Mouse (Mus musculus) liver, adult 2 months (tissue): ENCODE measurements around the gene Bbs9. TPM values are rescaled to one million over a fixed set of nuclear protein-coding genes. Genes with fewer than 3 reads are reported as not detected.

Experiments
- DNase-seq: peaks from one replicate; pipeline ENCODE4 v3.0.0-alpha.2; 2011; ENCODE audit warnings: low read depth, low spot score; ENCODE audit errors: extremely low read depth
- H3K27ac ChIP-seq: fragments of 200-500 bp; replicated peaks from 2 replicates; pipeline ENCODE4 v1.5.1; 2012; ENCODE audit warnings: low read depth, mild to moderate bottlenecking, control low read depth, inconsistent platforms, low read length; ENCODE audit not compliant: insufficient read depth
- H3K27me3 ChIP-seq: fragments of 200-500 bp; 2 replicates; pipeline ENCODE4 v1.6.1; 2012; ENCODE audit warnings: mild to moderate bottlenecking, moderate library complexity, low read length, inconsistent platforms; ENCODE audit not compliant: control insufficient read depth, insufficient read depth
- H3K36me3 ChIP-seq: fragments of 200-500 bp; 2 replicates; pipeline ENCODE4 v1.6.1; 2012; ENCODE audit warnings: low read length, inconsistent platforms; ENCODE audit not compliant: control insufficient read depth, insufficient read depth
- H3K4me1 ChIP-seq: fragments of 200-500 bp; 2 replicates; pipeline ENCODE4 v1.6.1; 2011; ENCODE audit warnings: low read length; ENCODE audit not compliant: control insufficient read depth, insufficient read depth
- H3K4me3 ChIP-seq: fragments of 200-500 bp; 2 replicates; pipeline ENCODE4 v1.5.1; 2011; ENCODE audit warnings: low read depth, mild to moderate bottlenecking, control low read depth, low read length, moderate library complexity; ENCODE audit not compliant: insufficient read depth
- H3K79me2 ChIP-seq: fragments of 200-500 bp; 2 replicates; pipeline ENCODE4 v1.6.1; 2012; ENCODE audit warnings: inconsistent platforms, mild to moderate bottlenecking, low read length, moderate library complexity; ENCODE audit not compliant: control insufficient read depth, insufficient read depth
- H3K9ac ChIP-seq: fragments of 200-500 bp; 2 replicates; pipeline ENCODE4 v1.6.1; 2012; ENCODE audit warnings: low read depth, mild to moderate bottlenecking, control low read depth, inconsistent platforms, low read length
- CTCF ChIP-seq: fragments of 200-500 bp; IDR thresholded peaks from 2 replicates; pipeline ENCODE4 v1.5.1; 2011; ENCODE audit warnings: low read depth, low read length, control low read depth
- POLR2A ChIP-seq: fragments of 200-500 bp; IDR thresholded peaks from 2 replicates; pipeline ENCODE4 v1.6.1; 2011; ENCODE audit warnings: low read length, control low read depth; ENCODE audit not compliant: insufficient read depth; ENCODE audit errors: extremely low read depth
- WGBS: fragments of 180-500 bp; shearing (Covaris S2); methylation state at CpG from one replicate; pipeline ENCODE4 v1.1.7; 2018; 5-methylcytosine and 5-hydroxymethylcytosine counted together
- polyA plus RNA-seq: library from polyadenylated mRNA; depleted of rRNA; stranded (reverse); fragments of >200 nt; gene quantifications from 2 replicates; pipeline ENCODE4 v1.2.3, GENCODE M21; 2012
- total RNA-seq: library from RNA; depleted of rRNA; stranded (reverse); fragments of >200 nt; gene quantifications from 2 replicates; pipeline ENCODE4 v1.2.3, GENCODE M21; 2014

Gene Bbs9
- total and polyA plus RNA-seq, 2 experiments: 3.3 to 8.0 TPM

- no peak overlapping the region for H3K27ac ChIP-seq
- no peak for TF ChIP-seq POLR2A
- no peak for TF ChIP-seq CTCF
- no peak overlapping the region for H3K4me3 ChIP-seq
- 86% methylated on average over 1 of the region's 1 CpGs for WGBS
- H3K27me3 ChIP-seq: no peaks in the 10 kb centered on the region
- H3K4me1 ChIP-seq: no peaks in the 10 kb centered on the region
- H3K79me2 ChIP-seq: no peaks in the 10 kb centered on the region
- H3K9ac ChIP-seq: no peak overlapping the region
- no peak for DNase-seq
- no peaks in the 10 kb centered on the region for H3K36me3 ChIP-seq
Measured at GRCm38 (mm10) chr9:22741967-22742366, 266.5 kb downstream of the Bbs9 start.

- WGBS: 84% methylated on average over 2 of the region's 2 CpGs
- Histone ChIP-seq H3K36me3 (no peaks in the 10 kb centered on the region), H3K9ac (no peak overlapping the region), H3K27ac (no peak overlapping the region), H3K79me2 (no peaks in the 10 kb centered on the region), H3K27me3 (no peaks in the 10 kb centered on the region), H3K4me3 (no peak overlapping the region), H3K4me1 (no peaks in the 10 kb centered on the region)
- TF ChIP-seq POLR2A (no peak), CTCF (no peak)
- no peak for DNase-seq
Measured at GRCm38 (mm10) chr9:22748617-22749016, 273.1 kb downstream of the Bbs9 start.

- H3K27ac ChIP-seq: no peak overlapping the region
- DNase-seq: no peak
- 87% methylated on average over 17 of the region's 17 CpGs for WGBS
- H3K4me1 ChIP-seq: no peaks in the 10 kb centered on the region
- no peaks in the 10 kb centered on the region for H3K79me2 ChIP-seq
- H3K27me3 ChIP-seq: no peaks in the 10 kb centered on the region
- H3K36me3 ChIP-seq: no peaks in the 10 kb centered on the region
- no peak for TF ChIP-seq CTCF
- no peak for TF ChIP-seq POLR2A
- H3K4me3 ChIP-seq: no peak overlapping the region
- no peak overlapping the region for H3K9ac ChIP-seq
Measured at GRCm38 (mm10) chr9:22750779-22751545, 275.4 kb downstream of the Bbs9 start.

- Histone ChIP-seq H3K4me3 (no peak overlapping the region), H3K9ac (no peak overlapping the region), H3K27ac (no peak overlapping the region), H3K27me3 (no peaks in the 10 kb centered on the region), H3K79me2 (no peaks in the 10 kb centered on the region), H3K4me1 (no peaks in the 10 kb centered on the region), H3K36me3 (no peaks in the 10 kb centered on the region)
- no peak for TF ChIP-seq POLR2A
- TF ChIP-seq CTCF: no peak
- no peak for DNase-seq
Measured at GRCm38 (mm10) chr9:22751546-22751929, 276.0 kb downstream of the Bbs9 start.

GRCm38 (mm10) chr9:22754081-22754672 is 278.7 kb downstream of the Bbs9 start:
- no peak overlapping the region for H3K9ac ChIP-seq
- no peaks in the 10 kb centered on the region for H3K79me2 ChIP-seq
- no peak for DNase-seq
- WGBS: 86% methylated on average over 6 of the region's 6 CpGs
- H3K36me3 ChIP-seq: no peaks in the 10 kb centered on the region
- no peaks in the 10 kb centered on the region for H3K4me1 ChIP-seq
- no peak overlapping the region for H3K4me3 ChIP-seq
- H3K27ac ChIP-seq: no peak overlapping the region
- TF ChIP-seq CTCF (no peak), POLR2A (no peak)
- H3K27me3 ChIP-seq: no peaks in the 10 kb centered on the region

- Histone ChIP-seq H3K27ac (no peak overlapping the region), H3K9ac (no peak overlapping the region), H3K4me3 (no peak overlapping the region), H3K4me1 (no peaks in the 10 kb centered on the region), H3K36me3 (no peaks in the 10 kb centered on the region), H3K79me2 (no peaks in the 10 kb centered on the region), H3K27me3 (no peaks in the 10 kb centered on the region)
- DNase-seq: no peak
- TF ChIP-seq CTCF (no peak), POLR2A (no peak)
- WGBS: 87% methylated on average over 3 of the region's 3 CpGs
Measured at GRCm38 (mm10) chr9:22758487-22758886, 283.0 kb downstream of the Bbs9 start.
